Mouse (Mus musculus) stomach, embryonic 14.5 days (tissue): ENCODE results near the gene Nol9. TPM values are rescaled to one million over a fixed set of nuclear protein-coding genes. Genes with fewer than 3 reads are reported as not detected.

Experiments
- ATAC-seq: fragments of 200-750 bp; cut with Nextera tagmentation; 2 replicates; pipeline ENCODE4 v1.8.0; 2017; ENCODE audit warnings: low read depth, moderate TSS enrichment; ENCODE audit not compliant: insufficient number of reproducible peaks, insufficient read depth, low FRiP score
- H3K27ac ChIP-seq: fragments of 300-500 bp; sonication (generic); 2 replicates; pipeline ENCODE4 v1.5.1; 2014; ENCODE audit warnings: mild to moderate bottlenecking, low read length, moderate library complexity, mixed read lengths
- H3K27me3 ChIP-seq: fragments of 300-500 bp; sonication (generic); 2 replicates; pipeline ENCODE4 v1.6.1; 2014; ENCODE audit warnings: low read length, control low read depth, mixed read lengths; ENCODE audit not compliant: control insufficient read depth, insufficient read depth
- H3K36me3 ChIP-seq: fragments of 300-500 bp; sonication (generic); 2 replicates; pipeline ENCODE4 v1.6.1; 2014; ENCODE audit warnings: mild to moderate bottlenecking, control low read depth, low read length, moderate library complexity, mixed read lengths; ENCODE audit not compliant: control insufficient read depth, insufficient read depth
- H3K4me1 ChIP-seq: fragments of 300-500 bp; sonication (generic); 2 replicates; pipeline ENCODE4 v1.6.1; 2014; ENCODE audit warnings: low read length, control low read depth, mixed read lengths; ENCODE audit not compliant: control insufficient read depth, insufficient read depth
- H3K4me2 ChIP-seq: fragments of 300-500 bp; sonication (generic); replicated peaks from 2 replicates; pipeline ENCODE4 v1.6.1; 2014; ENCODE audit warnings: low read depth, low read length, control low read depth
- H3K4me3 ChIP-seq: fragments of 300-500 bp; sonication (generic); 2 replicates; pipeline ENCODE4 v1.5.1; 2014; ENCODE audit warnings: low read depth, low read length, control low read depth
- H3K9ac ChIP-seq: fragments of 300-500 bp; sonication (generic); replicated peaks from 2 replicates; pipeline ENCODE4 v1.6.1; 2014; ENCODE audit warnings: low read depth, mild to moderate bottlenecking, control low read depth, low read length, moderate library complexity, mixed read lengths
- H3K9me3 ChIP-seq: fragments of 300-500 bp; sonication (generic); 2 replicates; pipeline ENCODE4 v1.6.1; 2016; ENCODE audit warnings: low read depth, low read length, control low read depth; ENCODE audit not compliant: control insufficient read depth
- WGBS: fragments of 180-500 bp; shearing (Covaris S2); extraction: QIAGEN DNeasy Blood & Tissue Kit; methylation state at CpG from one replicate; pipeline ENCODE4 v1.1.7; 2014; 5-methylcytosine and 5-hydroxymethylcytosine counted together
- polyA plus RNA-seq: library from polyadenylated mRNA; unstranded; fragments of >200 nt; fragmentation: Nextera tagmentation; extraction: Ambion mirVana; gene quantifications from 2 replicates; pipeline ENCODE4 v1.2.1, GENCODE M21; 2014

Nol9 gene
- polyA plus RNA-seq, 1 experiment from 2014 or later: 30.0 TPM

- H3K27ac ChIP-seq: no peak overlapping the region
Measured at GRCm38 (mm10) chr4:152073715-152074114, 34.6 kb downstream of the Nol9 start.

GRCm38 (mm10) chr4:152074548-152074947, 35.4 kb downstream of the Nol9 start:
- Histone ChIP-seq H3K36me3 (no peaks in the 10 kb centered on the region), H3K4me2 (no peak overlapping the region), H3K9me3 (no peaks in the 10 kb centered on the region), H3K4me3 (no peak overlapping the region), H3K4me1 (peaks cover 7% of the 10 kb centered on the region; the same call in 1 of the 2 replicates), H3K9ac (no peak overlapping the region), H3K27ac (no peak overlapping the region), H3K27me3 (no peaks in the 10 kb centered on the region)
- no peak for ATAC-seq
- 84% methylated on average over 9 of the region's 9 CpGs for WGBS

More at GRCm38 (mm10) chr4:152073715-152074114, 34.6 kb downstream of the Nol9 start:
- ATAC-seq: no peak
- Histone ChIP-seq H3K4me1 (peaks cover 7% of the 10 kb centered on the region; the same call in 1 of the 2 replicates), H3K9me3 (no peaks in the 10 kb centered on the region), H3K27me3 (no peaks in the 10 kb centered on the region), H3K4me2 (no peak overlapping the region), H3K4me3 (no peak overlapping the region), H3K9ac (no peak overlapping the region), H3K36me3 (no peaks in the 10 kb centered on the region)
- WGBS: 78% methylated on average over 6 of the region's 6 CpGs

- ATAC-seq: no peak
- Histone ChIP-seq H3K4me1 (peaks cover 3% of the 10 kb centered on the region; the same call in 1 of the 2 replicates), H3K9ac (no peak overlapping the region), H3K4me3 (no peak overlapping the region), H3K36me3 (no peaks in the 10 kb centered on the region), H3K27me3 (no peaks in the 10 kb centered on the region), H3K4me2 (no peak overlapping the region), H3K27ac (no peak overlapping the region), H3K9me3 (no peaks in the 10 kb centered on the region)
- 85% methylated on average over 9 of the region's 9 CpGs for WGBS
Measured at GRCm38 (mm10) chr4:152077191-152077590, 38.1 kb downstream of the Nol9 start.

GRCm38 (mm10) chr4:152078105-152078530, 39.0 kb downstream of the Nol9 start:
- WGBS: 90% methylated on average over 10 of the region's 10 CpGs
- Histone ChIP-seq H3K27ac (no peak overlapping the region), H3K4me2 (no peak overlapping the region), H3K4me3 (no peak overlapping the region), H3K36me3 (no peaks in the 10 kb centered on the region), H3K9me3 (no peaks in the 10 kb centered on the region), H3K27me3 (no peaks in the 10 kb centered on the region), H3K9ac (no peak overlapping the region), H3K4me1 (no peaks in the 10 kb centered on the region)
- ATAC-seq: no peak

GRCm38 (mm10) chr4:152079261-152079660, 40.1 kb downstream of the Nol9 start:
- Histone ChIP-seq H3K4me3 (no peak overlapping the region), H3K27ac (no peak overlapping the region), H3K27me3 (no peaks in the 10 kb centered on the region), H3K36me3 (no peaks in the 10 kb centered on the region), H3K4me1 (no peaks in the 10 kb centered on the region), H3K4me2 (no peak overlapping the region), H3K9ac (no peak overlapping the region), H3K9me3 (no peaks in the 10 kb centered on the region)
- 97% methylated on average over 3 of the region's 3 CpGs for WGBS
- ATAC-seq: no peak

GRCm38 (mm10) chr4:152079931-152080330, 40.8 kb downstream of the Nol9 start:
- no peaks in the 10 kb centered on the region for H3K9me3 ChIP-seq
- no peak overlapping the region for H3K27ac ChIP-seq
- no peak for ATAC-seq
- no peaks in the 10 kb centered on the region for H3K36me3 ChIP-seq
- 64% methylated on average over 7 of the region's 7 CpGs for WGBS
- no peaks in the 10 kb centered on the region for H3K27me3 ChIP-seq
- H3K4me2 ChIP-seq: no peak overlapping the region
- no peak overlapping the region for H3K4me3 ChIP-seq
- H3K9ac ChIP-seq: no peak overlapping the region
- no peaks in the 10 kb centered on the region for H3K4me1 ChIP-seq

GRCm38 (mm10) chr4:152083611-152084220, 44.6 kb downstream of the Nol9 start:
- Histone ChIP-seq H3K4me1 (peaks cover 12% of the 10 kb centered on the region), H3K9ac (no peak overlapping the region), H3K36me3 (no peaks in the 10 kb centered on the region), H3K9me3 (no peaks in the 10 kb centered on the region), H3K4me2 (no peak overlapping the region), H3K4me3 (no peak overlapping the region), H3K27me3 (0 out of 2 replicates have a peak, but pooled peaks cover 2% of the 10 kb centered on the region), H3K27ac (no peak overlapping the region)
- WGBS: 70% methylated on average over 7 of the region's 7 CpGs
- no peak for ATAC-seq

GRCm38 (mm10) chr4:152084616-152085015, 45.5 kb downstream of the Nol9 start:
- no peak for ATAC-seq
- H3K4me3 ChIP-seq: no peak overlapping the region
- no peak overlapping the region for H3K27ac ChIP-seq
- H3K4me1 ChIP-seq: peaks cover 12% of the 10 kb centered on the region
- no peak overlapping the region for H3K9ac ChIP-seq
- peaks cover 3% of the 10 kb centered on the region; the same call in 1 of the 2 replicates for H3K36me3 ChIP-seq
- no peaks in the 10 kb centered on the region for H3K9me3 ChIP-seq
- 81% methylated on average over 7 of the region's 7 CpGs for WGBS
- H3K27me3 ChIP-seq: 0 out of 2 replicates have a peak, but pooled peaks cover 2% of the 10 kb centered on the region
- H3K4me2 ChIP-seq: no peak overlapping the region
